Mouse (Mus musculus) embryo, embryonic 10 days (tissue): Measurements from ENCODE around the gene Minos1.

Experiments
- DNase-seq: peaks from one replicate; pipeline ENCODE4 v3.0.0-alpha.2; 2015; ENCODE audit warnings: low spot score

Gene Minos1

GRCm38 (mm10) chr4:139142985-139143384 is 12.1 kb upstream of the Minos1 start:
- peak; percentile 67 for DNase-seq

DNA sequence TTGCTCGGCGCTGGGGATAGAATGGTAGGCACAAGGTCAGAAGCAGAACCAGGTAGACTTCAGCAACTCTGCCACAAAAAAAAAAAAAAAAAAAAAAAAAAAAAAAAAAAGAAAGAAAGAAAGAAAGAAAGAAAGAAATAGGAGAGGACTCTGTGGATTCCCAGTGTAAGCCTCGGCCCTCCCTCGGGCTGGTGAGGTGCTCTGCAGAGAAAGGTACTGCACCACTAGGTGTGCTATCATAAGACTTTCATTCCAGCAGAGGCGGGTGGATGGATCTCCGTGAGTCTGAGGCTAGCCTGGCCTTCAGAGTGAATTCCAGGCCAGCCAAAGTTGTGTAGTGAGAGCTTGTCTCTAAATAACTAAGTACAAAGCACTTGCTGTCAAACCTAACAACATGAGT is 10.9 kb upstream of the Minos1 start:
- peak; percentile 9 for DNase-seq

DNA sequence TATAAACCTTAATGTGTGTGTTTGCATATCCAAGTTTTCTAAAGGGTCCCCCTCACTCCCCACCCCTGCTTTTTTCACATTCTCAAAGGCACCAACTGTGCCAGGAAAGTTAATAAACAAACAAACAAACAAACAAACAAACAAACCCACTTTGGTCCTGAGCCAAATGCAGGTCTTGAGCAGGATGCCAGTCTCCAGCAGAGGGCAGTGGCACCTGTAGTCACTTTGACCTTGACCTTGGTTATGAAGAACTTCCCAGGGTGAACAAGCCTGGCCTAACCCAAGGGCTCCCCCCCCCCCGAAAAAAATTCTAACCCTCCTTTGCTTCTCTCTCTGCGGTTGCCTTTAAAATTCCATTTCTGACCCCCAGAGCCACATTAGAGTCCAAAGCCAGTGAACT is 9.4 kb upstream of the Minos1 start:
- no peak for DNase-seq

- no peak for DNase-seq
These were observed 5.1 kb upstream of the Minos1 start for GRCm38 (mm10) chr4:139136011-139136410.

DNA sequence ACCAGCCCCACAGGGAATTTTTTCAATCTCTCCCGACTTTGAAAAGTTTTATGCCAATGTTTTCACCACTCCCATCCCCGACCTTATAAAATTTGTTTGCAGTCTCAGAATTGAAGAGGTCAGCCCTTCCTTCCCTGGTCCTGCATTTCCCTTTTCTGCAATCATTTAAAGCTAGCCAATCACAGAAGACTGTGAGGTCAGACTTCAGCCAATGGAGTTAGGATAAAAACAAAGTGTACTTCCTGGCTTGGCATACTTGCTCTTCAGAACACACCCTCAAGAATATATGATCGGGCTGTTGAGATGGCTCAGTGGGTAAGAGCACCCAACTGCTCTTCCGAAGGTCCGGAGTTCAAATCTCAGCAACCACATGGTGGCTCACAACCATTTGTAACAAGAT is 2.2 kb upstream of the Minos1 start:
- no peak for DNase-seq

- no peak for DNase-seq
These were observed 1.2 kb upstream of the Minos1 start for GRCm38 (mm10) chr4:139131858-139132672.

DNA sequence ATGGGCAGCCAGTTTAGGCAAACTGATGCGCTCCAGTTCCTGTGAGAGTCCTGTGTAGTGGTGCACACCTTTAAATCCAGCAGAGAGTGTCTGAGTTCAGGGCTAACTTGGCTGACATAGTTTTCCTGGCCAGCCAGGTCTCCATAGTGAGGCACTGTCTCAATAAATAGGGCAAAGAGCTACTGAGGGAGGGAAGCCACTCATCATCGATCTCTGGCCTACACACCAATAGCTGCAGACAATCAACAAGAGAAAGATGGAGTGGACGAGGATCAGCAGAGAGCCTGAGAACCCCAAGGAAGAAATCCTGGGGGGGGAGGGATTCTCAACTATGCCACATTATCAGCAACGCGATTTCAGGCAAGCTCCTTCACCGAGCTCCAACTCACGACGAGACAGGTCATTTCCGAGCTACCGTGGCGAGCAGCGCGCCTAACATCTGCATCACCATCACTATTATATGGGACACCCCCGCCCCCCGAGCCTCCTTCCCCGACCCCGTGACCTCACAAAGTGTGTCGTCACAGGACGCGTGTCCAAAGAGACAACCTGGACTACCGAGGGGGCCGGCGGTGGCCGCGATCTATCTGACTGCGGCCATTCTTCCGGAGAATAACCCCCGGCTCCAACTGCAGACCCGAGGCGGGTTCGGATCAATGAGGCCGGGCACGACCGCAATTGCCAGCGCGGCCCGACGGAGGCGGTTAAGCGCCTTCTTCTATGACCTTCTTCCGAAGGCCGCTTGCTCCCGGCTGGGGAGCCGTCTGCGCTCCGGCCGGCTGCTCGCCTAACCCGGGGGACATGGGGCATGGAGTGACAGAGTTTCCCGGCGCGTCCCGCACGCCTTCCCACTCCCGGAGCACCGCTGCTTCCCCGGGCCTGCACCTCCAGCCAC is 860 bp downstream of the Minos1 start:
- DNase-seq = peak; percentile 50

- DNase-seq = no peak
These were observed 4.4 kb downstream of the Minos1 start for GRCm38 (mm10) chr4:139126475-139126874.

- no peak for DNase-seq
These were observed 6.0 kb downstream of the Minos1 start for GRCm38 (mm10) chr4:139124940-139125339.

DNA sequence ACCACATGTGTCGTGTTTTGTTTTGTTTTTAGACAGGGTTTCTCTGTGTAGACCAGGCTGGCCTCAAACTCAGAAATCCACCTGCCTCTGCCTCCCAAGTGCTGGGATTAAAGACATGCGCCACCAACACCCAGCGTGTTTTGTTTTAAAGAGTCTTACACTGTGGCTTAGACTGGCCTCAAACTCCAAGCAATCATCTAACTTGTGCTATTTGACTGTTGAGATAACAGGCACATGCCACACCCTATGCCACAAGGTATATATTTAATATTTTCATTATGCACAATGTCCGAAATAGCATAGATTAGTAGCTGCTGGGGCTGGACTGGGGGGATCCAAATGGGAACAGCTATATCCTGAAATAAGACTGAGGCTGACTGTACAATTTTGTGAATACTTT is 8.4 kb downstream of the Minos1 start:
- DNase-seq = no peak

- no peak for DNase-seq
These were observed 9.9 kb downstream of the Minos1 start for GRCm38 (mm10) chr4:139120998-139121397.

GRCm38 (mm10) chr4:139120281-139120814 is 10.6 kb downstream of the Minos1 start:
- DNase-seq = no peak

- DNase-seq = no peak
These were observed 14.4 kb downstream of the Minos1 start for GRCm38 (mm10) chr4:139116356-139117063.

DNA sequence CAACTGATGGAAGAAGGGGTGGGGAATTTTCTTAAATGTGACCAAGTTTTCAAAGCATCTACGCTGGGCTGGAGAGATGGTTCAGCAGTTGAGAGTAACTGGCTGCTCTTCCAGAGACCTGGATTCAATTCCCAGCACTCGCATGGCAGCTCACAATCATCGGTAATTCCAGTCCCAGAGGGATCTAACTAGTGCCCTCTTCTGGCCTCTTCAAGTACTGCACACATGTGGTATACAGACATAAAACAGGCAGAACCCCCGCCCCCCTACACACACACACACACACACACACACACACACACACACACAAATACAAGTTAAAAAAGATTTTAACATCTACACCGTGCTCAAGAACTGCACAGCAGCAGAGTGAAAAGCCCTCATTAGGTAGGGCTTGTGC is 15.2 kb downstream of the Minos1 start:
- peak; percentile 11 for DNase-seq

DNA sequence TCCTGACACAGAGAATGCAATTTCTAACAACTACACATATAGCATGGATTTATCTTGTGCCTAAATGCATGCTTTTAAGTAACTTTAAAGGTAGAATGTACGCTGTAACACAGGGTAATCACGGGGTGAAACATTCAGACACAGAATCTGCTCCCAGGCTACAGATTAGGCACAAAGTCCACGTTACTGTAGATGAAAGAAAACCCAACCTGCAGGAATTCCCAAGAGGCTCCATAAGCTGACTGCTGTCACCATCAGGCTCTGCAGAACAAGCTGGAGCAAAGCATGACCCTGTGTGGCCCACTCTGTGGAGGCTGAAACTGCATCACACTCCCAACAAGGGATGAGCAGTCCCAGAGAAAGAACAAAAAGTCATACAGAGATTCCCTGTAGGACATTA is 18.4 kb downstream of the Minos1 start:
- DNase-seq = no peak

DNA sequence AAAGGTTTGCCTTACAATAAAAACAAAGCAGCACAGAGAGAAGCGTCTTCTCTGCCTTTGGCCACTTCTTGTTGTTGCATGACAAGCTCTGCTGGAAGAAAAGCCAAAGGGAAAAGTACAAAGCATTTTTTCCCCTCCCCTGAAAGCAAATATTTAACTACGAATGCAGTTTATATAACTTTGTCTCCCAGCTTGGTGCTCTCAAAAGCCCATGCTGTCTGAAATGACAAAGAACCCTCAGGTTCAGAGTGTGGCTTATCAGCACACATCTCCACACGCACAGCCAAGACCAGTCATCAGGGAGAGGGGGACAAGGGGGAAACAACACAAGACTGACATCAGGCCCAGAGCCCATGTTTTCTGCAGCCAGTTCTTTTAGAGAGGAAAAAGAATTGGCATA is 19.5 kb downstream of the Minos1 start:
- DNase-seq = no peak

GRCm38 (mm10) chr4:139110858-139111257 is 20.1 kb downstream of the Minos1 start:
- no peak for DNase-seq

DNA sequence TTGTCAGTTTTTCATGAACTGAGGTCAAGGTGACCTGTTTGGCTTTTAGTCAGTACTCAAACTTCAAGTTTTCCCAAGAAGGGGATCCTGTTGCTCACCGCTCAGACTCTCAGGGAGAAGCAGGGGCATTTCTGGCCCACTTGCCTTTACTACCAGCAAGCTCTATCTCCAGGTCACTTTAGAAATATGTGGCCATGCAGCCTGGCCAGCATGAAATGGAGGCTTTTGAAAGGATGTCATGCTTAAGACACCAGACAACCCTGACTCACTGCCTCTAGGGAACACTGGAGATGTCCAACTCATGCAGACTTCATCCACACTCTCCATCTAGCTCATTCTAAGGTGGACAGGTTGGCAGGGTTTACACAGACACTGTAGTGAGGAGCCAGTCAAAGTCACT is 25.5 kb downstream of the Minos1 start:
- no peak for DNase-seq

GRCm38 (mm10) chr4:139101546-139101945 is 29.4 kb downstream of the Minos1 start:
- no peak for DNase-seq

DNA sequence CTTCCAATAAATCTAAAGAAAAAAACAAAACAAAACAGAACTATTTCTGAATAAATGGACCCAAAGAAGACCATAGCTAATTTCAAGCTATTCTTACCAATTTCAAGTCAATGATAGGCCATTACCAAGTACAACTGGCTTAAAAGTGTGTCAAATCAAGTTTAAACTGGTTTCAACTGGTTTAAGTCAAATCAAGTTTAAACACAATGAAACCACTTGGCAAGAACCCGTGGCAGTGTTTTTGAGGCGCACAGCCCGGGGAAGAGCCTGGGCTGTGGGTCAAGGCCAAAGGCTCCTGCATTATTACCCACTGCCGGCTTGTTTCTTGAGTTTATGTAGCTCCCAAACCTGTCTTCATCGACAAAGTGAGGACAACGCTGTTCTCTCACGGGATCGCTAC is 30.6 kb downstream of the Minos1 start:
- DNase-seq = no peak

- no peak for DNase-seq
These were observed 34.7 kb downstream of the Minos1 start for GRCm38 (mm10) chr4:139096201-139096600.

GRCm38 (mm10) chr4:139095406-139095805 is 35.5 kb downstream of the Minos1 start:
- DNase-seq = no peak
